Mouse (Mus musculus) fat pad, adult 2 months (tissue): ENCODE measurements around the gene Alg9.
"Not testable (repeated sequence)": the region's sequence is repeated elsewhere in the genome, so short reads cannot be mapped to it uniquely, and the experiment has no call there.

Source experiments
- DNase-seq: peaks from one replicate; pipeline ENCODE4 v3.0.0-alpha.2; 2011; ENCODE audit warnings: low read depth, low spot score; ENCODE audit errors: extremely low read depth

Alg9 gene

DNA sequence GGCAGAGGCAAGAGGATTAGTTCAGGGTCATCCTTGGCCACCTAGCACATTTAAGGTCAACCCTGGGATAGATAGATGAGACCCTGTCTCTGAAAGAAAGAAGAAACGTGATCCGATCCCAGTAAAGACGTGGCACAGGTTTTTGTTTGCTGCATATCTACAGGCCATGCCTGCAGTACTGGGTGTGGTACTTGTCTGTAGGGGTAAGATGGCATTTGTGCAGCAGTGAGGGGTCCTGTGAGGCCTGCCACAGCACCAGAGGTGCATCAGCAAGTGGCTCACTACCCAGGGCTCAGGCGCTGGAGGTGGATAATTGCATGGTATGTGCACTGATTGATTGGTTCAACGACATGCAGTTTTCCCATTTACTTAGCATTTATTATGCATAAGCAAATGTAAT, 39.0 kb downstream of the Alg9 start:
- DNase-seq: no peak

DNA sequence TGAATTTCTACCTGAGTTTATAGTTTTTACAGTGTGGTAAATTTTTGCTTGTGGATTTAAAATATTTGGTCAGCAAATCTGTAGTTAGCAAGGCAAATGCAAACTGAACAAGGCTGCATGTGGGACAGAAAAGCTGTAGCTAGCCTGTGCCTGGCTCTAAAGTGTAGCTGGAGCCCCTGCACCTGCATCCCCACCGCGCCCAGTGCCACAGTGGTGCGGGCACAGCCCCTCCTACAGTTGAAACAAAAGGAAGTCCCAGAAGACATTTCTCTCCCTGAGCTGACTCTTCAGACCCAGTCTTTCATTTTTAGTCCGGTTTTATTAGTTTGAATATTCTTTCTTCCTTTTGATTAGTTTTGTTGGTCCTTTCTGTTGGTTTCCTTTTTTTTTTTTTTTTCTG, 40.8 kb downstream of the Alg9 start:
- DNase-seq: no peak

DNA sequence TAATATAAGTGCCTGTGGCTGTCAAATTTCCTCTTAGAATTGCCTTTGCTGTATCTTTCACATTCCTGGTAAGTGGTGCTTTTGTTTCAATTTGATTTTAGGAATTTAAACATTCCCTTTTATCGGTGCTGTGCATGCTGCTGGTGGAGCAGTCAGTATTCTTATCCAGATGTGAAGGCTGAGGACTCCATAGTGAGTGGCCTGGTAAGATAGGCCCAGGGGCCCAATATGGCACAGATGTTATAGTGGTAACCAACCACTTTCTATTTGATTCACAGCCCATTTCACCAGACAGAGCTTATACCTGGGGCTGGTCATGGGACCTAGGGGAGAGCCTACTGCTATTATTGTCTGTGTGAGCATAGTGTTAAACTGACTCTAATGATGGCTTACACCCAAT, 41.7 kb downstream of the Alg9 start:
- DNase-seq: no peak

DNA sequence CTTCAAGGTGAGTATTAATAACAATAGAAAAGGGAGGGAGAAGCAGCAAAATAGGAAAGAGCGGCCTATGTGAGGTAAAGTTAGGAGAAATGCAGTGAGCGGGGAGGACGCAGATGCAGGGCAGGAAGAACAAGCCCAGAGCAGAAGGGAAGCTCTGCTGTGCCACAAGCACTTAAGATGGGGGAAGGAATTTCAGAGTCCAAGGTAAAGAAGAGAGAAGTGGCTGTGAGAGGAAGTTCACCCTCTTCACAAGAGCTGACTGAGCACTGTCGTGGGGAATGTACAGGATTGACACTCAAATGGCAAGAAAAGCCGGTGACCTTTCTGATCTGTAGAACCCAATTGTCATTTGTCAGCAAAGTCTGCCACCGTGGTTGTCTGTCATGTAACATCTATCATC, 43.2 kb downstream of the Alg9 start:
- DNase-seq: no peak

DNA sequence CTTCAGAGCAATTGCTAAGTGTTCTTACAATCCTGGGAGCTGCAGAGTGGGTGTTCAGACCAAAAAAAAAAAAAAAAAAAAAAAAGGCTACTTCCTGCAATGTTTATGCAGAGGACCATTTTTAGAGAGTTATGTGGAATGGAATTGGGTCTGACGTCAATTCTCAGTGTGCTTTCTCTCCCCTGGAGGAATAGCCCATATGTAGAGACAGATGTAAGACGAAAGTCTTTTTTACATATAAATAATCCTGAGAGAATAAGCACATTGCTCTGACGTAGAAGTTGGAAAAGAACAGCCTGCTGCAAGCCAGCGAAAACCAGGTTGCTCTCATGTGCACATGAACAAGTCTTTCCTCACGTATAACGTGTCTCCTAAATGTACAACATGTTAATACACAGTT, 44.9 kb downstream of the Alg9 start:
- DNase-seq: no peak

DNA sequence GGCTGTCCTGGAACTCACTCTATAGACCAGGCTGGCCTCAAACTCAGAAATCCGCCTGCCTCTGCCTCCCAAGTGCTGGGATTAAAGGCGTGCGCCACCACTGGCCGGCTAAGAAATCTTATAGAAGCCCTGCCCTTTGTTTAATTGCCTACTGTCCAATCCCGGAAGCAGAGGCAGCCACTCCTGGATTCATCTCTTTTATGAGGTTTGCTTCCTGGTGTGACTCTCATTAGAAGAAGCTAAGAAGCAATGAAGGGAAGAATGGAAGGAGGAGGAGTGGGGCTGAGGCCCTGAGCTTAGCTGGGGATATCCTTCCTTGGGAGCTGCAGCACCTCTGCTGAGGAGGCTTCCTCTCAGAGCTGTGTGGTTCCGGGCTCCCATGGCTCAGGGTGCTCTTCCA, 46.8 kb downstream of the Alg9 start:
- DNase-seq: no peak

DNA sequence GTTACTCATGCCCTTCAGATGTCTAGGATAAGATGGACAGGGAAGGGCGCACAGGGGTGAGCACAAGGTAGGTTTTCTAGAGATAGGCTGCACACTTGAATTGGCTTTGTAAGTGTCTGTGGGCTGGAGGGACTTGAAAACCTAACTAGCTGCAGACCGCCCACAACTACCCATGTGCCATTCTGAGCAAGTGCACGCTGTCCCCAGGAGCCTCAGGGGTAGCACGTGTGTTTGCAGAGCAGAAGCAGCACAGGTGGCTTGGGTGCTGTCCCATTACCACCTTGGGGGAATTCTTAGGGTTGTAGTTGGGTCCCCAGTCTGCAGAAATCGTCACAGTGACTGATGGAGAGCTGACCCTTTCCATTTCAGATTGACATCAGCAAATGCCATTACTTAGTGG, 47.4 kb downstream of the Alg9 start:
- DNase-seq: no peak

DNA sequence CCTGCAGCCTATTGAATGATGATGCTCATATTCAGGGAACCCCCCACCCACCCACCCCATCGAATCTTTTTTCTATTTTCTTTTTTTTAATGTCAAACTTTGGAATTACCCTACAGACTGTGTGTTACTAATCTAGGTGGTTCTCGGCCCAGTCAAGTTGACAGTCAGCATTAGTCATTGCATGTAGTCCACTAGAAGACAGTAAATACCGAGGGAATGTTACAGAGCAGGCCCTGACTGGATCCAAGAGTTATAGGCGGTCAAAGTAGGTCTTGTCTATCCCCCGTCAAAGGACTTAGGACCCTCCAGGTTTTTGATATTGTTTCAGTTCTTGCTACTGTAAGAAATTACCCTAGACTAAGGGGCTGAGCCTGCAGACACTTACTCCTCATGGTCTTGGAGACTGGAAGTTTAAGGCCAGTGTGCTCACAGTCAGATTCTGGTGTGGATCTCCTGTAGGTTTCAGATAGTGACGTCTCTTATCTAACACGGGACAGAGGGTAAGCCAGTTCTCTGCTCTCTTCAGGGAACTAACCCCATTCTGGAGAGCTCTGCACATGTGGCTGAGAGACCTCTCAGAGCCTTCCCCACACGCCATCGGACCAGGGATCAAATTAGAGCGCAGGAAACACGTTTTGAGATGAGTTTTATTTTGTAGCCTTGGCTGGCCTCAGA, 49.1 kb downstream of the Alg9 start:
- no peak for DNase-seq

DNA sequence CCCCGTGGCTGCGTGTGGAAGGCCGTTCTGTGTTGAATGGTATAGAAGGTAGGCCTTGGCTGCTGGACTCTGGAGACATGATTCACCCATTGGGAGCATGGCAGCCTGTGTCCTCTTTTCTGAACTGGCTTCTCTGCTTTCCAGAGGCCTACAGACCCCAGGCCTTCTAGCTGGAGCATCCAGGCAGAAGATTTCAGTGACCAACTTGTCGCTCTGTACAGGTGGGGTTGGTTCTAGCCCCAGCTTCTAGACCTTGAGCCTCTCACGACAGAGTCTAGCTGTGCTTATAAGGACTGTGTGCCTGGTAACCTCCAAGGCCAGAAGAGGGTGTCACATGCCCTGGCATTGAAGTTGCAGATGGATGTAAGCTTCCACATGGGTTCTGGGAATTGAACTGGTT, 56.7 kb downstream of the Alg9 start:
- DNase-seq: no peak

DNA sequence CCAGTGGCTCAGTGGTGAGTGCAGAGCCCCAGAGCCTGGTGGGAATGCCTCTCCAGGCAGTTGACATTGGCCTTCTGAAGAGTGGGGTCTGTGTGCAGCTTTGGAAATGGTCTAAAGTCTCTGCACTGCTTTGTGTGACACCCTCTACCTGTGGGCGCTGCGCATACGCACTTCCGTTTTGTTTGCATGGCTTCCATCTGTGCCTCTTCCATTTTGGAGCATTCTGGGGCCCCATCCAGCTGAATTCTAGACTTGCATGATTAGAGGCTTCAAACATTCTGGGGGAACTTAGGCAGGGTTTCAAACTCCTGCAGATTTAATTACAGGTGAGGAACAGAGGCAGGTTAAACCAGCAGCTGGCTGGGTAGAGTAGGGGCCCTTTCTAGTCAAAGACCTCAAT, 57.3 kb downstream of the Alg9 start:
- DNase-seq: no peak

DNA sequence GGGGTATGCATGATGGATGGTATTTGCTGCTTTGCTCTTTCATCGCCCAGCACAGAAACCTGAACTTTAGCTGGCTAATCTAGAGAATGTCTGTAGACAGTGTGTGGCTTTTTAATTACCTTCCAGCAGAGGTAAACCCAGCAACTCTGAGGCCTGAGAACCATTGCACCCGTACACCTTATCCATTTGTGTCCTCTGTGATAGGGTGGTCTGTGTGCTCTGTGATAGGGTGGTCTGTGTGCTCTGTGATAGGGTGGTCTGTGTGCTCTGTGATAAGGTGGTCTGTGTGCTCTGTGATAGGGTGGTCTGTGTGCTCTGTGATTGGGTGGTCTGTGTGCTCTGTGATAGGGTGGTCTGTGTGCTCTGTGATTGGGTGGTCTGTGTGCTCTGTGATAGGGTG, 57.8 kb downstream of the Alg9 start:
- DNase-seq: not testable (repeated sequence)

DNA sequence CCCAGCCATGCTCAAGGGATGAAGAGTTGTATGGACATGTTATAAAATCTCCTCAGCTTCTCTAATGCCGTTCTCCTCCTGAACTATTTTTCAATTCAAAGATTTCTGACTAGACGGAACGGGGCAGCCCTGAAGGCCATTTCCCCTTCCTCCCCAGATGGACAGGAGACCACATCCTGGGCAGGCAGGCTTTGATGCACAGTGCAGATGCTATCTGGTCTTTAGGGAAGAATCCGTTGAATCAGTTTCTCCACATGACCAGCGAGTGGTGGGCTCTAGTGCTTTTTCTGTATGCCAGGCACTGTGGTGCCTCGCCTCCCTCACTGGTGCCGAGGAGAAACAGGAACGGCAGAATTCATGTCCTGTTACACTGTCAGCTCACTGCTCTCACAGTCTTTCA, 59.0 kb downstream of the Alg9 start:
- no peak for DNase-seq

DNA sequence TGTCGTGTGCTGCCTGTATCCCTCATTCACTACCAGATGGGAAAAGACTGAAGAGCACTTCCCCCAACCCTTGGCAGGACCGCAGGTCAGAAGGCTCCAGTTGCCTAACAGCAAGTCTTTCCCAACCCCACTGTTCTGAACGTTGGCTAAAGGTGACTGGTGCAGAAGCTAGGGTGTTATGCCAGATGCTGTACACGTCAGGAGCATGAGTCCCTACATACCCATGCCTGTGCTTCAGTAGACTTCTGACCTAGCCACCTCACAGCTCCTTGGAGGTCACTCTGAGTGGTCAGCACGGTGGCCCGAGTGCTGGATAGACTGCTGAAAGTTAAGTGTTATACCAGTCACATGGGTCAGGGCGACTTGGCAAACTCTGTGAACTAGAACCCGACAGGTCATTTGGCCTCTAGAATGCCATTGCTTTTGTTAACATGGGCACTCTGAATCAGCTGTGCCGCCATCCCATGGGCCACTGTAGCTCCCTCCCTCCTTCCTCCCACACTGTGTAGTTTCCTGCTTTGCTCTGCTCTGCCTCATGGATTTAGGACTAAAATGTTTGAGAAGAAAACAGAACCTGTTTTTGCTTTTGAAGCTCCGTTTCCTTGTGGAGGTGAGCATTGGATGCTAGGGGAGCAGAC, 60.4 kb downstream of the Alg9 start:
- peak; percentile 87 for DNase-seq

DNA sequence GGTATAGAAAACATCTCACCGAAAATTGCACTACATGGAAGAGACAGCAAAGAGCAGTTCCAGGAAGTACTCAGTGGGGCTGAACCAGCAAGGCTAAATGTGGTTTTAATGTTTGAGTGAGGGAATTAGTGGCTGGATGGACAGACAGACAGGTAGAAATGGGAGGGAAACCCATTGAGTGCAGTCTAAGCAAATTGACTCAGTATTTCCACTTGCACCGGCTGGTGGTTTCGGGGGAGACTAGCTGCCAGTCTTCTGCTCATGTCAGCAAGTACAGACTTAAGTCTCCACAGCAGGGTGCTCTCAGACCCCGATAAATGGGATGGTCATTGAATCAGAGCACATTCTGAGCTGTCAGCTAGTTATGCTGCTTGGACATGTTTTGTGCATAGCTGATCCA, 61.3 kb downstream of the Alg9 start:
- no peak for DNase-seq

DNA sequence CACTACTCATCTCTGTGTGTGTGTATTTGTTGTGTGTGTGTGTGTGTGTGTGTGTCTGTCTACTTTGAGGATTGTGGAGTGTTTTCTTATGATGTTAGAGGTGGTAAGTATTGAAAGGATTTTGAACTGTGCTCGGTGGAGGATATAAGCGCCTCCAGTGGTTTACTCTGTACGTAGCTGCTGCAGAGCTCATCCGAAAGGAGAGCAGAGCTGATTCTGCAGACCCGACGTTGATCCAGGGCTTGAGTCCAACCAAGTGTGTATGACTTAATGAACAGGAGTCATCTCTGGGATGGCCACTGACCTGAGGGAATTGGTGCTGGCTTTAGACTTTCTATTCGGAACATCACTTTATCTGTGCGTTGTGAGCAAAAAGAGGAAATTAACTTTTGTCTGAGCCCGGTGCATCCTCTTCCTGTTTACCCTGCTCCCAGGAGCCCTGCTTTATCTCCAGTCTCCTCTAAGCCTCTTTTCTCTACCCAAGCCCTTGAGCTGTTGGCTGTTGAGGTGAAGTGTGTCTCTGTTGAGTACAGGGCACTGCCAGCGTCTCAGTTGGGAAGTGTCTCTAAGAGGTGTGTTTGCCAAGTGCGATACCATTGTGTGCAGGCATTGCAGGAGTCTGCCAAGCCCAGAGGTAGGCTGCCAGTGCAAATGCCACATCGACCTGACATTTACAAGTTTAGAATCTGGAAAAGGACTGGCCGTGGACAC, 66.4 kb downstream of the Alg9 start:
- peak; percentile 68 for DNase-seq

DNA sequence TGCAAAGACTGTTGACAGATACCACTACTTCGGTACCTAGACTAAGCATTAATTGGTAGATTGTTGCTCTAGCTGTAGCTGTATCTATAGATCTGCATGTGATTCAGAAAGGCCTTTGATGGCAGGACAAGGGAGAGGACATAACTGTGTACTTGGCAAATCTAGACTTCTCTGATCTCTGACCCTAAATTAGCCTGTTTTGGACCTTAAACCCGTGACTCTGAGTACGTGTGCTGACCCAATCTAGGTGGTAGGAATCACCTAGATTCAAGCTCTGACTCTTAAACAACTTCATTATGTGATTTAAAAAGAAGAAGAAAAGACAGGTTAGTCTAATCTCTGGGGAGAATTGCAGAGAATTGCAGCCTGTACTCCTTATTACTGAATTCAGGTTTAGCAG, 70.3 kb downstream of the Alg9 start, which contains the start of gene Ppp2r1b:
Gene Ppp2r1b (plus strand): TSS at position 221 of the 400 bp plus-strand sequence.
- DNase-seq: no peak

DNA sequence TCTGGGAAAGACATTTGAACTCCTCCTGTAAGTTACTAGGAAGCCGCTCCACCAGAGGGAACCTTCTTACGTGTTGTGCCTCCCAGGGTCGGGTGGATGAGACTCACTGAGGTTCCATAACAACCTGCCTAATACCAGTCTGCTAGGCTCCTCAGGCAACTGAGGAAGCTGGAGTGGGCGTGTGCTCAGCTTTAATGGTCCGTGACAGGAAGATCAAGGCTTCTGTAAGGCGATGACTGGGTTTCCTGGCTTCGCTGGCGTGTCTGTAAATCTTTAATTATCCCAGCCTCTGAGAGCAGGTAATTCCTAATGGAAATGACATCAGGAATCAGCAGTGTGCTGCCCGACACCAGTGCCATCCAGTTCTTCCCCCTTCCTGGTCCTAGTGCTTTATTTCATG, 70.7 kb downstream of the Alg9 start:
- peak; percentile 31 for DNase-seq

DNA sequence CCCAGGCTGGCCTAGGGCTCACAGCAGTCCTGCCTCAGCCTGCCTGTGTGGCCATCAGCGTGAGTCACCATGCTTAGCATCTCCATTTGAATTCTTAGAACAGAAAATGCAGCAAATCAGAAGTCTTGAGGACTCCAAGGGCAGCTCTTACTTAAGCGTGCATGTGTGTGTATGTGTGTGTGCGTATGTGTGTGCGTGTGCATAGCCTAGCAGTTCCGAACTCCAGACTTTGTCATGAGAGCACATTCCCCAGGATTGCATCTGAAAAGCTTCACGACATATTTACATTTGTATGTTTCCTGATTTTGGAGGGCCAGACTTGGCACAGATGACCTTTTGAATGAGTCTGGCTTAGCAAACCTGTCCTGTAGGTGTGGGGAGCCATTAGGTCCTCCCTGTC, 72.3 kb downstream of the Alg9 start:
- no peak for DNase-seq

DNA sequence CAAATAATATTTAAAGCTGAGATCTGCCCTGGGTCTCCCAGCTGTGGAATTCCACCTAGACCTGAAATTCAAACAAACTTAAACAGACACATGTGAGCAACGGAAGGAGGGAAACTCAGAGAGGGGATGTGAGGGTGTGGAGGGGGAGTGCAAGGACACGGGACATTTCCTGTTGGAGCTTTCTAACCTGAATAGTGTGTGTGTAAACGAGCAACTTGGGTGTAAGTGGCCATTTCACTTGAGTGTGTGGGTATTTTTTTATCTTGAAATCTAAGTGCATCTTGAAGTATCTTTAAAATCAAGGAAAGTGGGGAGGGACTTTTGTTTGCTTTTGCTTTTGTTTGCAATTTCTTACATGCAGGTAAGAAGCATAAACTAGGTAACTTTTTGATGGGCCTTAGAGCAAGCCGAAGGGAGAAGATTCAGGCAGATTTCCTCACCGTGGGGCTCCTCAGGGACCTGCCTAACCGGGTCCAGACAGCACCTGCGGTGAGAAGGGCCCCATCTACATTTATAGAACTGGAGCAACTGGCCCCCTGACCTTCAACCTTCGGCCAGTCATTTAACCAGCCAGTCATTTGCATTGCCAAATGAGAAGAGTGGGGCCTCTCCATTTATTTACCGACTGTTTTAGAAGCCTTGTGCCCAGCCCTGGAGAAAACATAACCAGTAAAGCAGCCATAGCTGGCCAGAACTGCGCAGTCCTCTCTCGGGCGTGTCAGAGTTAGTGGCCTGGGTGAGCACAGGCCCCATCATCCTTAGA, 73.0 kb downstream of the Alg9 start:
- DNase-seq: no peak

DNA sequence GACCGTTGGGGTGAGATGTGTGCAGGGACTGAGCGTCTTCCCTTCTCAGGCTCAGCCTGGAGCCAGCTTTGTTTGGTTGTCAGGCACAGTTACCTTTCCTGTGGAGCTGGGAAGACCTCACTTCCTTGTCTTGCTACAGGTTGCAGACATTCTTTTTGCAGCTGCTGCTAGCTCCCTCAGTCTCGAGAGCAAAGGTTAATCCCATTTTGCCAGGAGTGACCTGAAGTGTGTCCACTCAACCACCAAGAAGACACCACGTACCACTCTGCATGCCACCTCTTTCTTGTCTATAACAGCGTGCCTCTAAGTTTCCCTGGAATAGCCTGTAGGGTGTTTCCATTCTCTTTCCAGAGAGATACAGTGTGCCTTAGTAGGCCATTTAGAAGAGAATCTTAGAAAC, 74.0 kb downstream of the Alg9 start:
- no peak for DNase-seq

DNA sequence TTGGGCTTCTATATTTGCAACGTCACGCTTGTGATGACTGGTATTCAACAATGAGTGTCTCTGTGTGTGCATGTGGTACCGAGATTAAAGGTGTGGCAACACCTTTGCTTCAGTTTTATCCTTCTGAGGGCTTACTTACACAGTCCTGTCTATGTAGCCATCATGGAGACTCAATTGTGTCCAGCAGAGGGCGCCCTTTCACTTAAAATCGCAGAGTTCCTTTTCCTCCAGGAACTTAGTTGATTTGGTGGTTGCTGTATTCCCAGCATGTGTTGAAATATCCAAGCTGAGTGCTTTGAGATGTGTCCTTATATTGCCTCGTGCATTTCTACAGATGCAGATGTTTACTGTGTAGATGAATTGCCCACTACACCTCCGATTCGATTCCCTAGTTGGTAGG, 74.4 kb downstream of the Alg9 start:
- peak; percentile 74 for DNase-seq

DNA sequence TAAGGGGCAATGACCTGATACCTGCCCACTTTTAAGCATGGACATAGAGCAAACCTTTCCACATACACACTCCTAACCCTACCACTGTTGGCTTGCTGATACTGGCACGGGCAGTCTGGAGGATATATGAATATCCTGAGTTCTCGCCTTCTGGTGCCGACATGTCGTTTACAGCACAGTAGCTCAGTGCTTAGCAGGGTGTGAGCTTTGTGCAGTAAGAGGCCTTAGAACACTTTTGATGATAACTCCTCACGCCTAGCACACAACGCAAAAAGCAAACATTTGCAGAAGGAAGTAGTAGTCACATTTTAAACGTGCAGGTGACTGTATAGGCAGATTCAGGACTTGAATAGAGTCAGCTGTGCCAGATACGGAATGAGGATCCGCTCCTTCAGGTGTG, 74.9 kb downstream of the Alg9 start:
- DNase-seq: no peak
